In genomic region chr4:44709740-44710700, GRCm38 (mm10) we compare ENCODE assay signal across 12 mouse cellular contexts. TPM values are rescaled to one million over a fixed set of nuclear protein-coding genes. Genes with fewer than 3 reads are reported as not detected.
DNase-seq lines count a peak whose midpoint lies in the region; ATAC-seq and TF ChIP-seq lines count a peak whose summit lies in the region.
"Had no signal": no experiment of that assay in that cellular context is flagged by ENCODE, and none has a peak within 500 bp of the region (broad histone marks: within the 10 kb centered on the region; RNA-seq: fewer than 3 reads in every experiment).

Pax5 (minus strand) TSS chr4:44710487.

- H3K36me3 ChIP-seq in forebrain, embryonic 13.5 days (ENCODE audit: poor library complexity, severe bottlenecking), result no peaks in the 10 kb centered on the region
- no peaks in the 10 kb centered on the region for H3K36me3 ChIP-seq in forebrain, embryonic 14.5 days (ENCODE audit: control insufficient read depth, insufficient read depth, low read length)
- no peaks in the 10 kb centered on the region for H3K36me3 ChIP-seq in liver, postnatal 0 days (replicated peaks; ENCODE audit: insufficient read depth, low read length)
- H3K36me3 ChIP-seq in embryonic facial prominence, embryonic 11.5 days (replicated peaks; ENCODE audit: control insufficient read depth, insufficient read depth, low read depth, low read length), result no peaks in the 10 kb centered on the region
- H3K36me3 ChIP-seq in midbrain, embryonic 14.5 days (ENCODE audit: control insufficient read depth, insufficient read depth, low read length), result no peaks in the 10 kb centered on the region

- no peak within 1 kb of the TSS for H3K4me2 ChIP-seq in forebrain, embryonic 13.5 days
- no peak within 1 kb of the TSS for H3K4me2 ChIP-seq in forebrain, embryonic 14.5 days (ENCODE audit: low read length)
- H3K4me2 ChIP-seq in liver, postnatal 0 days (ENCODE audit: low read depth, low read length), result 0 out of 2 replicates have a peak within 1 kb of the TSS, but pooled peaks have one; percentile 41
- H3K4me2 ChIP-seq in embryonic facial prominence, embryonic 11.5 days (ENCODE audit: low read depth, low read length), result no peak within 1 kb of the TSS
- H3K4me2 ChIP-seq in midbrain, embryonic 14.5 days (ENCODE audit: low read length), result peak within 1 kb of the TSS; percentile 45

- no peaks in the 10 kb centered on the region for H3K9me3 ChIP-seq in forebrain, embryonic 13.5 days (replicated peaks)
- no peaks in the 10 kb centered on the region for H3K9me3 ChIP-seq in forebrain, embryonic 14.5 days (replicated peaks; ENCODE audit: control insufficient read depth, low read length)
- H3K9me3 ChIP-seq in liver, postnatal 0 days (ENCODE audit: low read length), result no peaks in the 10 kb centered on the region
- H3K9me3 ChIP-seq in embryonic facial prominence, embryonic 11.5 days (replicated peaks; ENCODE audit: control insufficient read depth, low read length), result no peaks in the 10 kb centered on the region
- no peaks in the 10 kb centered on the region for H3K9me3 ChIP-seq in midbrain, embryonic 14.5 days (ENCODE audit: control insufficient read depth, low read length)

- H3K4me3 ChIP-seq in forebrain, embryonic 13.5 days, result peak within 1 kb of the TSS; percentile 12; the same call in 1 of the 2 replicates
- no peak within 1 kb of the TSS for H3K4me3 ChIP-seq in forebrain, embryonic 14.5 days (ENCODE audit: low read depth, low read length)
- peak within 1 kb of the TSS; percentile 20 for H3K4me3 ChIP-seq in liver, postnatal 0 days (ENCODE audit: low read depth, low read length)
- H3K4me3 ChIP-seq in embryonic facial prominence, embryonic 11.5 days (ENCODE audit: low read depth, low read length), result no peak within 1 kb of the TSS
- peak within 1 kb of the TSS; percentile 12 for H3K4me3 ChIP-seq in midbrain, embryonic 14.5 days (replicated peaks; ENCODE audit: low read depth, low read length)

- no peak within 1 kb of the TSS for H3K27ac ChIP-seq in forebrain, embryonic 13.5 days
- no peak within 1 kb of the TSS for H3K27ac ChIP-seq in forebrain, embryonic 14.5 days (ENCODE audit: low read depth, low read length)
- H3K27ac ChIP-seq in liver, postnatal 0 days (ENCODE audit: low read depth), result peak within 1 kb of the TSS; percentile 16; the same call in 1 of the 2 replicates
- no peak within 1 kb of the TSS for H3K27ac ChIP-seq in embryonic facial prominence, embryonic 11.5 days (replicated peaks; ENCODE audit: low read depth, low read length)
- peak within 1 kb of the TSS; percentile 81 for H3K27ac ChIP-seq in midbrain, embryonic 14.5 days (replicated peaks; ENCODE audit: low read depth, low read length)
- H3K27ac ChIP-seq: kidney, postnatal 0 days had no signal

- DNase-seq in forebrain, embryonic 14.5 days (ENCODE audit: low spot score), result no peak
- no peak for DNase-seq in liver, postnatal 0 days
- no peak for DNase-seq in liver
- peak; percentile 15 for DNase-seq in embryonic facial prominence, embryonic 11.5 days (ENCODE audit: low spot score)
- no peak for DNase-seq in midbrain, embryonic 14.5 days
- DNase-seq in adrenal gland, adult 2 months, result no peak
- DNase-seq: gastrocnemius, postnatal 14 days; lung, postnatal 14 days; thymus, adult 2 months had no signal

- TF ChIP-seq EP300 in liver, postnatal 0 days (IDR thresholded peaks at IDR 0.05; ENCODE audit: low read depth), result no peak

- no peak for TF ChIP-seq CTCF in liver, postnatal 0 days (IDR thresholded peaks at IDR 0.05; ENCODE audit: low read depth)

- WGBS in forebrain, embryonic 13.5 days, result 25% methylated on average over 16 of the region's 16 CpGs
- WGBS in forebrain, embryonic 14.5 days, result 25% methylated on average over 16 of the region's 16 CpGs
- 26% methylated on average over 16 of the region's 16 CpGs for WGBS in liver, postnatal 0 days (ENCODE audit: insufficient replicate concordance)
- WGBS in embryonic facial prominence, embryonic 11.5 days, result 24% methylated on average over 16 of the region's 16 CpGs
- 14% methylated on average over 16 of the region's 16 CpGs for WGBS in midbrain, embryonic 14.5 days

- H3K9ac ChIP-seq in forebrain, embryonic 13.5 days, result no peak within 1 kb of the TSS
- H3K9ac ChIP-seq in forebrain, embryonic 14.5 days (ENCODE audit: low read length), result no peak within 1 kb of the TSS
- H3K9ac ChIP-seq in liver, postnatal 0 days (replicated peaks), result no peak within 1 kb of the TSS; the same call in 1 of the 2 replicates
- no peak within 1 kb of the TSS for H3K9ac ChIP-seq in embryonic facial prominence, embryonic 11.5 days (replicated peaks; ENCODE audit: low read length)
- peak within 1 kb of the TSS; percentile 14; the same call in 1 of the 2 replicates for H3K9ac ChIP-seq in midbrain, embryonic 14.5 days (replicated peaks; ENCODE audit: low read length)

- H3K4me1 ChIP-seq in forebrain, embryonic 13.5 days, result peaks cover 20% of the 10 kb centered on the region
- H3K4me1 ChIP-seq in forebrain, embryonic 14.5 days (ENCODE audit: control insufficient read depth, insufficient read depth, low read length), result no peaks in the 10 kb centered on the region
- H3K4me1 ChIP-seq in liver, postnatal 0 days (ENCODE audit: insufficient read depth), result 0 out of 2 replicates have a peak, but pooled peaks cover 4% of the 10 kb centered on the region
- H3K4me1 ChIP-seq in embryonic facial prominence, embryonic 11.5 days (ENCODE audit: control insufficient read depth, insufficient read depth, low read length), result no peaks in the 10 kb centered on the region
- no peaks in the 10 kb centered on the region for H3K4me1 ChIP-seq in midbrain, embryonic 14.5 days (ENCODE audit: control insufficient read depth, insufficient read depth, low read length)

- peaks cover 100% of the 10 kb centered on the region for H3K27me3 ChIP-seq in forebrain, embryonic 13.5 days
- H3K27me3 ChIP-seq in forebrain, embryonic 14.5 days (replicated peaks; ENCODE audit: control insufficient read depth, insufficient read depth, low read length), result peaks cover 89% of the 10 kb centered on the region
- peaks cover 97% of the 10 kb centered on the region for H3K27me3 ChIP-seq in liver, postnatal 0 days (ENCODE audit: insufficient read depth, low read length)
- H3K27me3 ChIP-seq in embryonic facial prominence, embryonic 11.5 days (ENCODE audit: control insufficient read depth, insufficient read depth, low read length), result peaks cover 78% of the 10 kb centered on the region
- peaks cover 89% of the 10 kb centered on the region for H3K27me3 ChIP-seq in midbrain, embryonic 14.5 days (ENCODE audit: control insufficient read depth, insufficient read depth, low read length)

- no peak for ATAC-seq in forebrain, embryonic 13.5 days
- no peak for ATAC-seq in forebrain, embryonic 14.5 days
- ATAC-seq in liver, postnatal 0 days, result no peak
- no peak for ATAC-seq in embryonic facial prominence, embryonic 11.5 days (replicated peaks; ENCODE audit: insufficient number of reproducible peaks, low FRiP score, low TSS enrichment, low read depth)
- ATAC-seq in midbrain, embryonic 14.5 days (ENCODE audit: low FRiP score, low TSS enrichment), result no peak
- no peak for ATAC-seq in CD4-positive, CD25-positive, alpha-beta regulatory T cell, adult 4 months

RNA-seq across cellular contexts. Expression of gene Pax5, which starts in this region (rescaled TPM):
- polyA plus RNA-seq in forebrain, embryonic 13.5 days (2015; fragmentation: Nextera tagmentation; extraction: Ambion mirVana), result 0.06 TPM in 2 replicates
- 0.10 and 0.20 TPM in 2 replicates for polyA plus RNA-seq in forebrain, embryonic 14.5 days (2014; fragmentation: Nextera tagmentation; extraction: Ambion mirVana)
- 0.75 and 0.99 TPM in 2 replicates for polyA plus RNA-seq in liver, postnatal 0 days (2015; fragmentation: Nextera tagmentation; extraction: Ambion mirVana)
- 0.28 and 0.72 TPM in 2 replicates for polyA plus RNA-seq in embryonic facial prominence, embryonic 11.5 days (2014; fragmentation: Nextera tagmentation; extraction: Ambion mirVana)
- polyA plus RNA-seq in midbrain, embryonic 14.5 days (2014; fragmentation: Nextera tagmentation; extraction: Ambion mirVana), result 9.2 and 11.3 TPM in 2 replicates
- polyA plus RNA-seq in CD4-positive, CD25-positive, alpha-beta regulatory T cell, adult 4 months (2017; shearing (Covaris generic)), result 1 to 10 TPM in 1 of 2 experiments, under 1 TPM in 1; 0.38 to 3.2 TPM
- total RNA-seq in adrenal gland, adult 2 months (2021), result under 1 TPM; 0.69 to 0.86 TPM
- polyA plus RNA-seq in adrenal gland, adult 2 months (2012; rRNA removed), result 0.56 and 1.0 TPM in 2 replicates
- polyA plus RNA-seq: kidney, postnatal 0 days had no signal

Comparison
In these comparisons a context has a peak if more than half of its experiments do, and no peak if none do; other contexts are left out.
1. H3K4me3 ChIP-seq: peak in forebrain, embryonic 13.5 days (single experiment), liver, postnatal 0 days (single experiment) and midbrain, embryonic 14.5 days (single experiment); none in forebrain, embryonic 14.5 days (single experiment) and embryonic facial prominence, embryonic 11.5 days (single experiment).
2. Peak in DNase-seq in embryonic facial prominence, embryonic 11.5 days; RNA of the gene not detected or under 1 TPM.
3. H3K27ac ChIP-seq: peak in liver, postnatal 0 days (single experiment) and midbrain, embryonic 14.5 days (single experiment); none in forebrain, embryonic 13.5 days (single experiment), forebrain, embryonic 14.5 days (single experiment) and embryonic facial prominence, embryonic 11.5 days (single experiment).
4. H3K4me2 ChIP-seq: peak in liver, postnatal 0 days (single experiment) and midbrain, embryonic 14.5 days (single experiment); none in forebrain, embryonic 13.5 days (single experiment), forebrain, embryonic 14.5 days (single experiment) and embryonic facial prominence, embryonic 11.5 days (single experiment).